Mouse (Mus musculus) liver, adult (tissue): ENCODE results near the gene Pald1.

Experiments
- GATA4 ChIP-seq: IDR thresholded peaks from 2 replicates; pipeline ENCODE4 v1.6.1; 2014; ENCODE audit warnings: mild to moderate bottlenecking, low read length; ENCODE audit not compliant: insufficient replicate concordance

The Pald1 gene

GRCm38 (mm10) chr10:61415890-61416289 is 32.6 kb upstream of the Pald1 start:
- TF ChIP-seq GATA4, result no peak

DNA sequence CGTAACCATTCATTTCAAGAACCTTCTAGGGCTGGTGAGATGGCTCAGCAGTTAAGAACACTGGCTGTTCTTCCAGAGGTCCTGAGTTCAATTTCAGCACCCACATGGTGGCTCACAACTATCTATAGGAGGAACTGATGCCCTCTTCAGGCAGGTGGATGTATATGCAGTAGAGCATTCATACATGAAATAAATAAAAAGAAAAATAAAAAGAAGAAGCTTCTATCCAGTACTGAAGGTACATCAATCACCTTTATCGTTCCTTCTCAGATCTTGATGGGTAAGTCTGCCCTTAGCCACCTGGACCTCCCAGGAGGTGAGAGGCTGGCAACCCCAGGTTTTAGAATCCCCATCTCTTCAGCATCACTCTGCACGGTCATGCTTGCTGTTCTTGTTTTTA is 31.9 kb upstream of the Pald1 start:
- TF ChIP-seq GATA4, result no peak

GRCm38 (mm10) chr10:61412910-61413625 is 29.7 kb upstream of the Pald1 start:
- TF ChIP-seq GATA4, result peak; percentile 89

GRCm38 (mm10) chr10:61410193-61410592 is 26.9 kb upstream of the Pald1 start:
- no peak for TF ChIP-seq GATA4

GRCm38 (mm10) chr10:61409776-61410175 is 26.4 kb upstream of the Pald1 start:
- TF ChIP-seq GATA4, result no peak

GRCm38 (mm10) chr10:61405958-61406357 is 22.6 kb upstream of the Pald1 start:
- no peak for TF ChIP-seq GATA4

- no peak for TF ChIP-seq GATA4
These were observed 19.6 kb upstream of the Pald1 start for GRCm38 (mm10) chr10:61402911-61403310.

- TF ChIP-seq GATA4, result no peak
These were observed 19.1 kb upstream of the Pald1 start for GRCm38 (mm10) chr10:61402480-61402879.

DNA sequence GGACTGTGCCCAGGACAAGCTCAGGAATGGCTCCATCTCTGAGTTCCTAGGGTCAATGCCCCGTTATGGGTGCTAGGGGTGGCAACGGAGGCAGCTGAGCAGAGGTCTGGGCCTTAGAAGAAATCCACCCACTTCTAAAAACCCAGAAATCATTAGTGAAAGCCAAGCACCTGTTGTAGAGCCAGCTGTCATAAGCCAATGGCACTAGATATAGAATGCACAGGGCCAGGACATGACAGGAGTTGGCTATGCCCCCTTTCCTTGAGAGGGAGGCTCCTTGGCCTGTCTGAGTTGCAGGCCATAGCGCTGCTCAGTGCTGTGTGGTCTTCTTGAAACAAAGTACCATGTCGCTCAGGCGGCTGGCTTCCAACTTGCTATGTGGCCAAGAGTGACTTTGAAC is 17.1 kb upstream of the Pald1 start:
- TF ChIP-seq GATA4, result no peak

GRCm38 (mm10) chr10:61399156-61399734 is 15.9 kb upstream of the Pald1 start:
- no peak for TF ChIP-seq GATA4

GRCm38 (mm10) chr10:61398125-61398524 is 14.8 kb upstream of the Pald1 start:
- TF ChIP-seq GATA4, result no peak

DNA sequence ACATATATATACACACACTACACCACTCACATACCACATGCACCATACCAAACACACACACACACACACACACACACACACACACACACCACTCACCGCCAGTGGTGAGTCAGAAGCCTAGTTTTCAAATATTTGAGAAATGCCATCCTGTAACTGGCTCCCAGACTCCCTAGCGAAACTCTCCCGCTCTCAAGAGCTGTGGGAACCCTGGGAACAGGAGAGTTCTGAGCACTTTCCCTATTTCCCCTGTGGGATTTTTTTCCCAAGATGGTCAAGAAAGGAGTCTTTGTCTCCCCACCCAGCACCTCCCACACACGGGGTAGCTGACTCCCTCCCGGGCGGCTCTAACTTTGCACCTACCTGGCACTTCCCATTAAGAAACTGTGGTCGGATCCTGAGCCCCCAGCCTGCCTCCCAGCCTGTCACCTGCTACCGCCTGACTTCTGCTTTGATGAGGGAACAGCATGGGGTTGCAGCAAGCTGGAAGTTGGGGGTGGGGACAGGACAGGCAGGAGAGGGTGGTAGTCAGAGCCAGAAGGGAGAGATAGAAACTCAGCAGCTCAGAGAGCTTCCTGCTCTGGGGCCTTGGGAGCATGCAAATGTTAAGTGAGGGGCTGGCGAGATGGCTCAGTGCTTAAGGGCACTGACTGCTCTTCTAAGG is 11.3 kb upstream of the Pald1 start:
- TF ChIP-seq GATA4, result no peak

DNA sequence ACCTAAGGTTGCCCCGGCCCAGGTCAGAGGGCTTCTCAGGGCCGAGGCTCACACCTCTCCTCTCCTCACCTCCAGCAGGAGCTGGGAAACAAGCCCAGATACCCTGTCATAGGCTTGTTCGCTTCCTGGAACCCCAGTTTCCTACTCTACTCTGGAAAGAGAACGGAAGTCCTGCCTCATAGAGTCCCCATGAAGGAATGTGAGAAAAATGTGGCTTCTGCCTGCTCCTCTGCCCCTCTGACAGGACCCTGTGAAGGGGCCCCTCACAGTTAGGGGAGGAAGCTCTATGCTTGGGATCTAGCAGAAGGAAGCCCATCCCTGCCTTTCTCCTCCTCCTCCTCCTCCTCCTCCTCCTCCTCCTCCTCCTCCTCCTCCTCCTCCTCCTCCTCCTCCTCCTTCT is 9.3 kb upstream of the Pald1 start:
- TF ChIP-seq GATA4, result no peak

GRCm38 (mm10) chr10:61390148-61390547 is 6.8 kb upstream of the Pald1 start:
- TF ChIP-seq GATA4, result peak; percentile 81; the same call in 1 of the 2 replicates

DNA sequence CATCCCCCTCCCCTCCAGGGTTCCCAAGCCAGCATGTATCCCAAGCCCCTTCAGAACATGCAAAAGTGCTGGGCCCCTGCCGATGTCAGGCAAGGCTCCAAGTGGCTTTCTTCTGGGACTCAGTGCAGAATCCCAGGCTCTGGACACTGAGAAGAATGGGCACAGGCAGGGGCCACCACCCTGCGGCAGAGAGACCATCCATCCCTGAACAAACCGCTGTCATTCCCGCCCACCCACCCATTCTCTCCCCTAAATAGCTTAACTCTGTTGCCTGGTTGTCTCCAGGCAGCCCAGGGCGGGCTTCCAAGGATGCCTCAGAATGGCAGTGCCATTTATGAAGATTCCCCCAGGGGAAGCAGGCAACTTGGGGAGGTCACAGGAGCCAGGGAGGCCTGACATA is 5.7 kb upstream of the Pald1 start:
- no peak for TF ChIP-seq GATA4

GRCm38 (mm10) chr10:61386284-61386683 is 3.0 kb upstream of the Pald1 start:
- no peak for TF ChIP-seq GATA4
